Mouse (Mus musculus) E14TG2a.4 (cell line): Measurements from ENCODE around the gene Dsn1.

Source experiments
- CTCF ChIP-seq: conservative IDR thresholded peaks from 2 replicates; pipeline ENCODE4 v1.5.1; 2014; ENCODE audit warnings: low read length
- NANOG ChIP-seq: IDR thresholded peaks from 2 replicates; pipeline ENCODE4 v1.6.1; 2014; ENCODE audit warnings: borderline replicate concordance, low read length, mixed read lengths

- TF ChIP-seq CTCF (no peak), NANOG (no peak)
Observed at GRCm38 (mm10) chr2:157054297-157054696, 47.3 kb upstream of the Dsn1 start.
